Mouse (Mus musculus): ENCODE measurements at regions not wholly inside any gene's neighbourhood (a gene's known extent, or its start where the extent isn't known, plus 50 kb on each side); places are given as distances from the start of the nearest gene placed in this dataset.

DNA sequence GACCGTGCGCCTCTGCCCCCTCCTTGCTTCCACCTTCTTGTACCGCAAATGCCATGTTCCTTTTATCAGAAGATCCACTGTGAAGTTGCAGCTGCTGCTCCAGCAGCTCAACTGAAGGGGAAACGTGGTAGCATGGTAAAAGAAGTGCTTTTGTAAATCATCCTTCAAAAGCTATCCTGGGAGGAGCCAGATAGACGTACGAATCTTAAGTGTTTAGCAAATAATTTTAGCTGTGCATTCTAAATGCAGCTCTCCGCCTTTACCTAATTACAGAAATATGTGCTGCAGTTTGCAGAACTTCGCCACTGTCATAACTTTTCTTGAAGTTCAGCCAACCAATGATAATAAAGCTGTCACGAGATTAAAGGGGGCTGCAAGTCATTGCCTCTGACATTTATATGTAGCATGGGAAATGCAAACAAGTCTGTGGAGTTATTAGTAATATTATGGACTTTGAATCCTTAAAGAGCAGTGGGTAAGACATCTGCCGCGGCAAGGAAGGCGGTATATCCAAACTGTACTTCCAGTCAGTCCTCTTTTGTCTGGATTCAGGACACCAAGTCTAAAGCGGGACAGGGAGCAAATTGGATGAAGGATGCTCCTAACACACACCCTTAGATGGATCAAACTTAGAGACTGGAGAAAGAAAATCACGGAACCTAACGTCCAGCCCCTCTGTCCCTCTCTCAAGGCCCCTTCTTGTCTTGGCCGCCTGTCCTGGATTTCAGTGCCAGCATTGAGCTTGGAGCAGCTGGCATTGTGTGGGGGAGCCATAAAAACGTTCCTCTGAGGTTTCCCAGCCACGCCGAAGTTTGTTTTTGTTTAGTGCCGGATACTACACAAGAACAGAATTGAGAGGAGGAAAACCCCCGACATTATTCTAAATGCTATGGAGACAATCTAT is 320.7 kb downstream of the Epha7 start:
- ATAC-seq (ENCODE audit: poor library complexity, severe bottlenecking) = no peak

GRCm38 (mm10) chr4:29135685-29136385 is 322.9 kb downstream of the Epha7 start:
- no peak for ATAC-seq (ENCODE audit: poor library complexity, severe bottlenecking)

- no peak for ATAC-seq (ENCODE audit: poor library complexity, severe bottlenecking)
Observed at GRCm38 (mm10) chr4:29138771-29139301, 325.9 kb downstream of the Epha7 start.

DNA sequence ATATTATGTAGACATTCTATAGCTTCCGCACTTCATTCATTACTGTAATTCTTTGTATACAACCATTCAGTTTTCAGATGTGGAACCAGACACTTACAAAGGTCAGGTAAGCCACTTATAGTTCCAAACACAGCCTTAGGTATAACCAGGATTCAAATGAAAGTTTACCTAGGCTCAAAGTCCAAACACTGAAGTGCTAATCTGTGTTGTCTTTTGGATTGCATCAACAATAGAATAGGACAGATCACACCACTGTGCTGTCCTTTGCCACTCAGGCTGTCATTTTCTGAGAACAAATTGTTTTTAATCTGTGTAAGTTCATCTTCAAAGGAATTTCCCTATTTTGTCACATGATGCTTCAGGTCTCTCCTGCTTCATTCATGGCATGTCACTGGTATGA is 330.5 kb downstream of the Epha7 start:
- ATAC-seq (ENCODE audit: poor library complexity, severe bottlenecking) = no peak

DNA sequence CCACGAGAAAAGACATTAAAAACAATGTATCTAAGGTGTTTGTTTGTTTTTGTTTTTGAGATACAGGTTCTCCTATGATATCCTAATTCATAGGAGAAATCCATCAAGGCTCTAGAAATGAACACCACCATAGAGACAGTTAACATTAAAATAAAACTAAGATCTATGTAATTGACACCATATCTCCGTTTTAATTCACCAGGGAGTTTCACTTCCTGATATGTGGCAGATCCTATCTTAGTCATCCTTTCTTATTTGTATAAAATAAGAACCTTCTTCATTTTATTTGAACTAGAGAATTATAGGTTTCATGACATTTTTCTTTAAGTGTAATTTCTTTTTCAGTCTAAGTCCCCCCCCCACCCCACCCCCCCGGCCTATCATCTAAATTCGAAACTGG is 332.3 kb downstream of the Epha7 start:
- no peak for ATAC-seq (ENCODE audit: poor library complexity, severe bottlenecking)

DNA sequence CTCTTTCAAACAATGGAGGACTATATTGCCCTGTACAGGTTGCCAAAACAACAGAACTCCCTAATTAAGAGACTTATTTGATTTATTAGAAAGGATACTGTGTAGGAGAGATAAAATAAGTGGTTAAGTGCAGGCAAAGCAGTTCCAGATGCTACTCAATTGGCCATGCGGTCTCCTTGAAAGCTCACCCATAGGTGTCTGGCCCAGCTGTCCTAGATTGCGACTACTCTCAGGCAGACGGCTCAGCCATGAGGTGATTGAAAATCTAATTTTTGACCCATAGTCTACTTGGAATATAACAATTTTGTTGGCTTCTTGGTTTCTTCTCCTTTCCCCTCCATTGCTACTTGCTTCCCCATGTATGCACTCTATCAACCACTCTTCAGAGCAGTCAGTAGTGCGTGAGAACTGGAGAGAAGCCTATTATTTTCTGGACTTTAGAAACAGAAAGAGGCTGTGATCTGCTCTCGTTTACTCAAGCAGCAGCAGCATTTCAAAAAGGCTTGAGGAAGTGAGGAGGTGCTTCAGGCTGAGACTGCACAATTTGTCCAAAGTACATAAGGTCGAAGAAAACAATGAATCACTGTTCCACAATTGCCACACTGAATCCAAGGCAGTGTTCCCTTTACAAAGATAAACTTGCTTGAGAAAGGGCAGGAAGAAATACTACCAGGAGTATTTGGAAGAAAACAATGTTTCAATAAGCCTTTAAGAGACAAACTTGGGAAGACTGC is 339.4 kb downstream of the Epha7 start:
- no peak for ATAC-seq (ENCODE audit: poor library complexity, severe bottlenecking)

DNA sequence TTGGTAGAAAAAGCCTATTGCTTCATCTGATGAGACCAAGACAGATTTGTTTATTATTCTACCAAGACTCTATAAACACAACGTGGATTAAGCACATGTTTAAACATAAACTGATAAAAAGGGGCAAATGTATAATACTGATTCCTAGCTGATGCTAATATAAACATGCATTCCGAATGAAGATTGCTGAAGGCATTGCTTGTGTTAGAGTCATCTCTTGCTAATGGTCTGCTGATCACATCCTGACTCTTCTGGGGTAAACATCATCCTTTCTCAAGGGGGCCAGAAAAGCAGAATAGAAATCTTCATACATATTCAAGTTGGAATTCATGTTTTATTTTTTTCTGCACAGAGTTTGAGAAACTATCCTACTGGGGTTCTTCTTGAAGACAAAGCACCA is 369.6 kb downstream of the Epha7 start:
- no peak for ATAC-seq (ENCODE audit: poor library complexity, severe bottlenecking)

DNA sequence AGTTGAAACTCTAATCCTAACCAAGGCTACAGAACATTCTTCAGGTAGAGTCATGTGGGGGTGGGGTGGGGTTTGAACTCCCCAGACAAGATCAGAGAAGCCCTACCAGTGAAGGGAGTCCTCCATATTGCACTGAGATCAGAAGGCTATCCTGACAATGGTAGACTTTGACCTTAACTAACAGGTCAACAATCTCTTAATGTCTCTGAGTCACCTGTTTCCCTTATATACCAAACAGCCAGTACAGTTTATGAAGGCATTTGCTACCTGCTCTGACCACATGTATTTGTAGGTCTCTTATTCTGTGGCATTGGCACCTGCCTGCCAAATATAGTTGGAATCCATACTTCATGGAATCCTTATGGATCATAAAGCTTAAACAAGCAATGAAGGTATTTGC is 370.5 kb downstream of the Epha7 start:
- no peak for ATAC-seq (ENCODE audit: poor library complexity, severe bottlenecking)

DNA sequence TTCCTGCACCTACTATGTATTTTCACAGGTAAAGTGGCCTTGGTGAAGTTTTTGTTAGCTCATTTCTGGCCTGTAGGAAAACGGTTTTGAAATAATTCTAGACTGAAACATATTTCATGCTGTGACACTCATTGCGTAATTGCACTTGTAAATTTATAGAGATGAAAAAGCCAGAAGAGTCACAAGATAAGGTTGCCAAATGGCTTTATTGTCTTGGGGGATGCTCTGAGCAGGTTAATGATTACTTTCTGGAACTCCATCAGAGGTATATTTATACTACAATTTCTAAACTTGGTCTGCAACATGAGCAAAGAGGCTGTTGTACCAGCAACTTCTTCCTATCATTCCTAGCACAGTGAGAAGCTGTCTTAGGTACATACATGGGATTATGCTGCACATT is 370.9 kb downstream of the Epha7 start:
- no peak for ATAC-seq (ENCODE audit: poor library complexity, severe bottlenecking)

DNA sequence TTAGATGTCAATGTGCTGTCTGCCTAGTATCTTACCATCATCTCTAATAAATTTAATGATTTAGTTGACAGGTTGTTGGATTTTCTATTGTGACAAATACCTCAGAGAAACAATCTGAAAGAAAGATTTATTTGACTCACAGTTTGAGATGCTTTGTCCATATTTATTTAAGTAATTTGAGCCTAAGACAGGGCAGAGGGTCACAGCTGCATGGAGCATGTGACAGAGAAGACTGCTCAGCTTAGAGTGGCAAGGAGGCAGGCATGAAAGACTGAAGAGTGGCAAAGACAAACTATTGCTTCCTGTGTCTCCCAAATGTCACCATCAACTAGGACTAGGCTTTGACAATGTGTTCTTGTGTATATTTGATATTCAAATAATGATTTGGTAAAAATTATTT is 388.0 kb downstream of the Epha7 start:
- no peak for ATAC-seq (ENCODE audit: poor library complexity, severe bottlenecking)

Data from megakaryocyte, adult 5-6 weeks (primary cell).